Mouse (Mus musculus) ovary, postnatal 36 days (tissue): ENCODE data around the gene Adra1b.

Experiments
- DNase-seq: peaks from one replicate; pipeline ENCODE4 v3.0.0; 2022; ENCODE audit warnings: low spot score, mixed read lengths

Gene Adra1b

GRCm38 (mm10) chr11:43820552-43821460 is 80.2 kb downstream of the Adra1b start:
- DNase-seq, result no peak

DNA sequence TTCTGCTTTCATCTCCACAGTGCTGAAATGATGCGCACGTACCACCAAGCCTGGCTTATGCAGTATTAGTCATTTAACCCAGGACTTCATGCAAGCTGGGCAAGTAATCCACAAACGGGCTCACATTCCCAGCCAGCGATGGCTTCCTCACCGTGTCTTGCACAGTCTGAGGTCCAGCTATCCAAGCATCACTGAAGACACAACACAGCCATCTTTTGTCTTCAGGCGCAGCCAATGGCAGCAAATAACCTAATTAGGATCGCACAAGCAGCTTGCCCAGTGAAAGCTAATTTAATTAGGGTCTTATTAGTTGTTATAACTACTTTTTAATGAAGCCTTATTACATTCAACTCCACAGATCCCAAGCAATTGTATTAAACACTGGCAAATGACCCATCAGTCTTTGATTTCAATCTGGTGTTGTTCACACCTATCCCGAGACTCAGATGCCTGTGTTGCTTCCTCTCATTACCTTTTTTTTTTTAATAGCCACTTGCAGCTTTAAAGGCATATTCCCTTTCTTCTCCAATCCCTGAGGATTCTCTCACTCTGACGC is 83.6 kb downstream of the Adra1b start:
- no peak for DNase-seq

DNA sequence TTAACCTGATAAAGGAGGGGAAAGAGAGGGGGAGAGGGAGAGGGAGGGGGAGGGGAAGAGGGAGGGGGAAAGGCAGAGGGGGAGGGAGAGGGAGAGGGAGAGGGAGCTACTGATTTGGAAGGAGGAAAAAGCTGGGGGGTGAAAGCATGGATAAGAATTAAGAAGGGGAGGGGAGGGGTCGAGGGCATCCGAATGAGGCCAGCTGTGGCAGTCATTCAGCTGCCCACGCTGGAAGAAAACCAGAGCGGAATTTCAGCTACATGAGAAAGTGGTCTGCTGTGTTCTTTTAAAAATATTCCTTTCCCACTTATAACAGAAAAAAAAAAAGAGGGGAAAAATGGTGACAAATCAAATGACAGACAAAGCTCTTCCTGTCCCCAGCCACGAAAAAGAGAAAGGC is 88.5 kb downstream of the Adra1b start:
- DNase-seq, result no peak

DNA sequence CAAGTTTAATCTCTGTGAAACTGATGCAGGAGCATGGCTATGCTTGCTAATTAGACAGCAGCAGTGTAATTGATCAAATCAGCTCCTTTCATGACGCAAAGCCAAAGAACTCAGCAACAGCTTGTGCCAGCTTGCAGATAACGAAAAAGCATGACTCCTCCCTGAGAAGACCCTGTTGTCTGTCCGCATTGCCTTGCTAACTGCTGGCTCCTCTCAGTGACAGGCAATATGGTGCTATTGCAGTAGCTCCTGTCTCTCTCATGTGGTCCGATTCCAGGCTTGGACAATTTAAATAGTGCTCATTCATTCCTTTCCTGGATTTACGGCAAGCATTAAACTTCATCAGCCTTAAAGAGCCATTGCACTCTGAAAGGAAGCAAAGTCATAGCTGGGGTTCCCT is 93.3 kb downstream of the Adra1b start:
- no peak for DNase-seq

GRCm38 (mm10) chr11:43795992-43796391 is 105.0 kb downstream of the Adra1b start:
- no peak for DNase-seq

DNA sequence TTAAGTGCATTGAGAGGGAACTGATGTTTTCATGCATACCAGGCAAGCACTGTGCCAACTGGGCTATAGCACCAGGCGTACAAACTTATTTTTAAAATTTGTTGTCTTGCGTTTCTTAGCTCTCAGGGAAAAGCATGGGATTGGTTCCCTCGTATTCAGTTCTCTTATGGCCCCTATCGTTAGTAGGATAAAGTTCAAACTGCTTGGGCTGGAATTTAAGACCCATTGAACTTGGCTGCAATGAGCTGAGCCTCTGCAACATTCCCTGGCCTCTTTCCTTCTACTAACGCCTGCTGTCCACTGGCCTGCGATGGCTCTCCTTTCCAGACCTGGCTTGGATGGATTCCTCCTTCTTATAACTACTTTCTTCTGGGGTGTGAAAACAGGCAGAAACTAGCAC is 110.6 kb downstream of the Adra1b start:
- DNase-seq, result no peak

DNA sequence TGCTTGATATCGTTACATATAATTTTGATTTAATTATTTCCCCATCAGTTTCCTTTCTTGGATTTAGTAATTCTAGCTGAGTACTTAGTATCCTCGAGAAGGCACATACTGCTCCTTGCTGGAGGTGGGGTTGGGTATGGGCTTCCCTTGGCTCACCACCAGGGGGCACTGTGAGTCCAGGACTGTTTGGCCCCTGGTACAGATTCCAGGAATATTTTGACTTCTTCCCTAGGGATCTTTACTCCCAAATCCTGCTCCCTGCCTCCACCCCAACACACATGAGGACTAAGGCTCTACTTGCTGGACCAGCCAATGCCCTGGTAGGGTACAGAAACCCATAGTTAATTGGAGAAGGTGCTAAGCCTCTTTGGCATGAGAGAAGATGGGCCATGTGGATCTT is 117.2 kb downstream of the Adra1b start:
- DNase-seq, result peak; percentile 72

- DNase-seq, result no peak
Observed at GRCm38 (mm10) chr11:43783106-43783505, 117.9 kb downstream of the Adra1b start.

DNA sequence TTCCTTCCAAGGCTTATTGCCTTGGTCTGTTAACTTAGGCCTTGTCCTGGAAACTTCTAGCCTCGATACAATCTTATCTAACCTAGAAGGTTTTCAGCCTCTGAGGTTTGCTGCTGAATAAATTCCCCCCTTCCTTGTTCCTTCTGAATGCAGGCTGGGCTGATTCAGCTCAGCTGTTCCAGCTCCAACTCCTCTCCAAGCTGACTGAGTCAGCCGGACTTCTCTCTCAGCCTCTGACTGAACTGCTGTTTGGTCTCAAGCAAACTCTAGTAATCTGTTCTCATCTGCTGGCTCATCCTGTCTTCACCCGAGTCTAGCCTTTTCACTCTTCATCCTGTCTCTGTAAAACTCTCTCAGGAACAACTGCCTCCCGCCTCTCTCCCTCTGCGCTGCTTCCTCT is 121.5 kb downstream of the Adra1b start:
- no peak for DNase-seq

DNA sequence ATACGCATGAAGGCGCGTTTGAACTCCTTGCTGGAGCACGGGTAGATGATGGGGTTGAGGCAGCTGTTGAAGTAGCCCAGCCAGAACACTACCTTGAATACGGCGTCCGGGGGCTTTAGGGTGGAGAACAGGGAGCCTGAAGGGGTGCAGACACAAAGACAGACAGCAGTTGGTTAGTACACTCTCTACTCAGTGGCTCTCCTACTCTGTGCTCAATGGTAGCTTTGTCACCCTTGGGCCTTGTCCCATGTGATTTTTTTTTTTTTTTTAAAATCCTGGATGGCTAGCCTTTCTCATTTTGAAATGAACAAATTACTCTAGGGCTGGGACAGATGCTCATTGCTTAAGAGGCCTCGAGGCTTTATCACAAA is 124.7 kb downstream of the Adra1b start:
- no peak for DNase-seq

DNA sequence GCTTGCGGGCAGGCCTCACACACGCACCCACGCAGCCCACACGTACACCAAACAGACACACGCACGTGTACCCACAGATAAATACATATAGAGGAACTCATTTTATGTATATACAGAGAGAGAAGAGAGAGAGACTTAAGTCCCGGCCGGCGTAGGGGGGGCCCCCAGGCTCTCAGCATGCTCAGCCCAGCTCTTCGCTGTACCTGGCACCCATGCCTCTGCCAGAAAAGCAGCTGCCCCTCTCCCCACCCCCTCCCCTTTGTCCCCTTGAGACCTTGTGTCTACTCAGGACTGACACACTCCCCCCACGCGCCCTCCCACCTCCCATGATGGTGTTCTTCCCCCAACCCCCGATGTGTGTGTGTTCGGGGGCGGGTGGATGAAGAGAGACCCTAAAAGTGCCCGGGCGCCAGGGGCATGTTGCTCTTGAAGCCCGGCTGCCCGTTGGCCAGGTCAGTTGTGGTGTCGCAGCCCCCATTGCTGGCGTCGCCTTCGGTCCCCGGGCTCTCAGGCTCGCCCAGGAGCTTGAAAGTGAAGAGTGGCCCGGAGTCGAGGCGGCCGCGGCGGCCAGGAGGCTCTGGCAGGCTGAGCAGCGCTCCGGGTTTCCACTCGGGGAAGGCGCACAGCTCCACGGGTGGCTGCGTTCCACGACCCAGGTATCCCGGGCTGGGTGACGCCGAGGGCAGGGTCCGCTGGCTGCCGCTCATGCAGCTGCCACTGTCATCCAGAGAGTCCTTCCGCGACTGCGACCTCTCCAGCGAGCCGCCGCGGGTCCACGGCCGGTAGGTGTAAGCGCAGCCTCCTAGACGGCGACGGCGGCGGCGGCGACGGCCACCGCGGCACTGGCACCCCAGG is 125.3 kb downstream of the Adra1b start:
- peak; percentile 28 for DNase-seq

DNA sequence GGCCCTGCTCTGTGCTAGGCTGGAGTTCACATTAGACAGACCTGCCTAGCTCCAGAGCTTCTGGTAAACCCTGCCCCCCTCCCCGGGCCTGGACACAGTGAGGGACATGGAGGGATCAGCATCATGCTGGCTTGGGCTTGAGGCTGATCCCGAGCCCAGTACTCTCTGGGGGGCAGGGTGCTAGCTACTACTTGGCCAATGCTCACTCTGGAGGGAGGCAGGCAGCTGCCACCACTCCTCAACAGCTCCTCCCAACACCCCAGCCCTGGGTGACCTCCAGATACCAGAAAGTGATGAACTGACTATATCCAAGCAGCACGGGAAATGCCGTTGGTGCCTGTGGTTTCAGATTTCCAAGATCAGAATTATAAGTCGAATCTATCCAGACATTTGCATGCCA is 127.3 kb downstream of the Adra1b start:
- DNase-seq, result no peak

GRCm38 (mm10) chr11:43770110-43770509 is 130.9 kb downstream of the Adra1b start:
- no peak for DNase-seq

GRCm38 (mm10) chr11:43767749-43768148 is 133.3 kb downstream of the Adra1b start:
- DNase-seq, result no peak

GRCm38 (mm10) chr11:43766922-43767648 is 133.9 kb downstream of the Adra1b start:
- peak; percentile 73 for DNase-seq

- DNase-seq, result no peak
Observed at GRCm38 (mm10) chr11:43758436-43758835, 142.6 kb downstream of the Adra1b start.

DNA sequence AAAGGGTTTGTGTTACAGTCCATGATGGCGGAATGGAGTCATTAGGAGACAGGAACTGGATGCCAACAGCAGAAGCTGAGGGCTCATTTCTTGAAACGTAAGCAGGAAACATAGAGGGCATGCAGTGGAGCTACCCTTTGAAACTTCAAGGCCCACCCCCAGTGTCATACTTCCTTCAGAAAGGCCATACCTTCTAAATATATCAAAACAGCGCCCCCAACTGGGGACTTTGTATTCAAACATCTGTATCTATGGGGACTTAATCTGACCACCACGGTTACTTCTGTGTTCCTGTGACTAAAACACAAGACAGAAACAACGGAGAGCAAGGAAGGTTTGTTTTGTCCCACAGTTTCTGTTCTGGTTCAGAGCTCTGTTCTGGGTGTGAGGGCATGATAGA is 145.6 kb downstream of the Adra1b start:
- DNase-seq, result no peak

- DNase-seq, result no peak
Observed at GRCm38 (mm10) chr11:43754568-43754967, 146.4 kb downstream of the Adra1b start.

GRCm38 (mm10) chr11:43751542-43751941 is 149.5 kb downstream of the Adra1b start:
- no peak for DNase-seq

DNA sequence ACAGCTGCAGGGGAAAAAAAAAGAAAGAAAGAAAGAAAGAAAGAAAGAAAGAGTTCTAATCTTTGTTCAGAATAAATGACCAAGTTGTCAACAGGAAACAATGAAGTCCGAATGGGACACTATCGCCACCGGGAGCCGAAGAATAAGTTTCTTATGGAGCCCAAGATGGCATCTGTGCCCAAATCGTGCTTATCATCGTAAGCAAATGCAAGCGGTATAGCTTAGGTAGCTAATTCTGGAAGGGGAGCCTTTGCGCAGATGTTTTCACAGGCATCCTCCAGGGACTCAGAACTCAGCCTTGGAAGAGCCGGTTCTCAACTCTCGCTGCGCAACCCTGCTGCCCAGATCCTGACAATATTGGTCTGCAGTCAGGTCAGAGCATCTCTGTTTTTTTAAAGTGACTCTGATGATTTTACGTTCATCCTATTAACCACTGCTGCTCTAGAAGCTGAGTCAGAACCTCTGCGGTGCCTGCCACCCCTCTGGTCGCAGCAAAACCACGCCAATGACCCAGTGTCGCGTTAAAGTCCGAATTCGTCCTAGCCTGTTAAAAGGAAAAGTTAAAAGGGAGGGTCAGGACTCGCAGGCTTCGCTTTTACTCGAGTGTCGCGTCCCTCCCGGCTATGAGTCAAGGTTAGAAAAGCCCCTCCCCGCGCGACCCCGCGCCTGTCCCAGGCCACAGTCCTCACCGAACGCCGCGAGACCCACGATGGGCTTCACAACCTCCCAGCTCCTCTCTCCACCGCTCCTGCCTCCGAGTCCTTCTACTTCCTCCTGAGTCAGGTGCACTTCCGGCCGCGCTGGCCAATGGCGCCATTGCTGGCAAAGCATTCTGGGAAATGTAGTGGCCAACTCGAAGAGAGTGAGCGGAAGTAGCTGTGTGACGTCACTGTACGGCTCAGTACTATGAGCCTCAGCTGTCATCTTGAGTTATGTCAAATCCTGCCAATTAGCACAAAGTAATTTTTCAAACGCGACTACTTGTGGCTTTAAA is 153.5 kb downstream of the Adra1b start, which contains the start of gene Ttc1:
Gene Ttc1, minus strand, starts transcription at position 776 of the 994 bp plus-strand sequence.
- DNase-seq, result peak; percentile 93
